Mouse (Mus musculus) limb, embryonic 11.5 days (tissue): ENCODE measurements around the gene Plin3. TPM values are rescaled to one million over a fixed set of nuclear protein-coding genes. Genes with fewer than 3 reads are reported as not detected.
A peak's percentile ranks its signal among the peaks of the same experiment; 100 is the strongest.

ENCODE experiments used
- ATAC-seq: fragments of 200-750 bp; cut with Nextera tagmentation; 2 replicates; pipeline ENCODE4 v1.8.0; 2017; ENCODE audit warnings: low read depth; ENCODE audit not compliant: insufficient number of reproducible peaks, low FRiP score, low TSS enrichment
- DNase-seq: peaks from one replicate; pipeline ENCODE4 v3.0.0-alpha.2; 2015; ENCODE audit warnings: low spot score
- H3K27ac ChIP-seq: fragments of 300-500 bp; sonication (generic); replicated peaks from 2 replicates; pipeline ENCODE4 v1.5.1; 2014; ENCODE audit warnings: low read depth, mild to moderate bottlenecking, low read length
- H3K27me3 ChIP-seq: fragments of 300-500 bp; sonication (generic); 2 replicates; pipeline ENCODE4 v1.6.1; 2014; ENCODE audit warnings: mild to moderate bottlenecking, low read length, mixed read lengths; ENCODE audit not compliant: control insufficient read depth, insufficient read depth
- H3K36me3 ChIP-seq: fragments of 300-500 bp; sonication (generic); 2 replicates; pipeline ENCODE4 v1.6.1; 2014; ENCODE audit warnings: mild to moderate bottlenecking, low read length, moderate library complexity, mixed read lengths; ENCODE audit not compliant: control insufficient read depth, insufficient read depth
- H3K4me1 ChIP-seq: fragments of 300-500 bp; sonication (generic); 2 replicates; pipeline ENCODE4 v1.6.1; 2014; ENCODE audit warnings: low read length, mixed read lengths; ENCODE audit not compliant: control insufficient read depth, insufficient read depth
- H3K4me2 ChIP-seq: fragments of 300-500 bp; sonication (generic); 2 replicates; pipeline ENCODE4 v1.6.1; 2014; ENCODE audit warnings: low read depth, mild to moderate bottlenecking, moderate library complexity; ENCODE audit not compliant: severe bottlenecking
- H3K4me3 ChIP-seq: fragments of 300-500 bp; sonication (generic); 2 replicates; pipeline ENCODE4 v1.5.1; 2014; ENCODE audit warnings: low read depth, low read length
- H3K9ac ChIP-seq: fragments of 300-500 bp; sonication (generic); 2 replicates; pipeline ENCODE4 v1.6.1; 2014; ENCODE audit warnings: mild to moderate bottlenecking, low read length
- H3K9me3 ChIP-seq: fragments of 300-500 bp; sonication (generic); 2 replicates; pipeline ENCODE4 v1.6.1; 2016; ENCODE audit warnings: low read length; ENCODE audit not compliant: control insufficient read depth
- WGBS: fragments of 180-500 bp; shearing (Covaris S2); extraction: QIAGEN DNeasy Blood & Tissue Kit; methylation state at CpG from one replicate; pipeline ENCODE4 v1.1.7; 2014; 5-methylcytosine and 5-hydroxymethylcytosine counted together
- polyA plus RNA-seq: library from polyadenylated mRNA; unstranded; fragments of >200 nt; fragmentation: Nextera tagmentation; extraction: Ambion mirVana; gene quantifications from 2 replicates; pipeline ENCODE4 v1.2.1, GENCODE M21; 2014

Gene Plin3
- polyA plus RNA-seq, 1 experiment from 2014 or later, result 66.0 TPM

DNA sequence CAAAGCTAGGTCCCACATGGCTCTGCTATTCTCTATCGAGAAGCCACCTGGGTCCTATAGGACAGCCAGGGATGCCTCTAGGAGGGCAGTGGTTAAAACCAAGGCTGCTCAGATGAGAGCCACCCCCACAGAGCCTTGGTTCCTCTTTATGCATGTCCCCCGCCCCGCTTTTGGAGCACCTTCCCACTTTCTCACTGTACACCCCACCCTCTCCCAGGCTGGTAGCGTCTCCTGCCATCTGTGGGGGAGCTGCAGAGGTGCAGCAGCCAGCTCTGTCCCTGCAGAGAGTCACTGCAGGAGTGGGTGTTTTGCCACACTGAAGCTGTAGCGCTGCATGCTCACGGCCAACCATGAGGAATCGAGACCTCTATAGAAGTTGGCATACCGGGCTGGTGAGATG is 9.4 kb downstream of the Plin3 start:
- peaks cover 7% of the 10 kb centered on the region for H3K4me1 ChIP-seq
- 93% methylated on average over 8 of the region's 8 CpGs for WGBS
- H3K9ac ChIP-seq, result no peak overlapping the region
- no peak overlapping the region for H3K4me2 ChIP-seq
- H3K27ac ChIP-seq, result no peak overlapping the region
- peaks cover 22% of the 10 kb centered on the region for H3K36me3 ChIP-seq
- no peaks in the 10 kb centered on the region for H3K27me3 ChIP-seq
- DNase-seq (no peak), ATAC-seq (no peak)
- H3K4me3 ChIP-seq, result no peak overlapping the region
- H3K9me3 ChIP-seq, result no peaks in the 10 kb centered on the region

DNA sequence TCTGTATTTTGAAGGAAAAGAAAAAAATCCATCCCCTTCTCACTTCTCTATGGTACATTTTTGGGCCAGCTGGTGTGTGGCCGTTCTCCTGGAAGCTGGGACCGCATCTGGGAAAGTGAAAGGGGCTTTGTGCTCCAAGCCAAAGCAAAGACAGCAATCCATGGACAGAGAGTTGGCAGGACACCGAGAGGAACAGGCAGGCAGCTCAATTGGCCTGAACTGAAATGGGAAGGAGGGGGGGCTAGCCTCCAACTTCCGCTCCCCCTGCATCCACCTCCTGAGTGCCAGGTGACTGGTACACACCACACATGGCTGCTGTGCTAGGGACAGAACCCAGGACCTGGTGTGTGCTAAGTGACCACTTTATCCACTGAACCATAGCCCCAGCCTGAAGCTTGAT is 9.9 kb downstream of the Plin3 start:
- no peaks in the 10 kb centered on the region for H3K9me3 ChIP-seq
- H3K36me3 ChIP-seq, result peaks cover 23% of the 10 kb centered on the region
- ATAC-seq (no peak), DNase-seq (no peak)
- H3K9ac ChIP-seq, result no peak overlapping the region
- no peak overlapping the region for H3K4me3 ChIP-seq
- no peak overlapping the region for H3K27ac ChIP-seq
- WGBS, result 90% methylated on average over 4 of the region's 4 CpGs
- H3K27me3 ChIP-seq, result no peaks in the 10 kb centered on the region
- peaks cover 3% of the 10 kb centered on the region for H3K4me1 ChIP-seq
- no peak overlapping the region for H3K4me2 ChIP-seq

DNA sequence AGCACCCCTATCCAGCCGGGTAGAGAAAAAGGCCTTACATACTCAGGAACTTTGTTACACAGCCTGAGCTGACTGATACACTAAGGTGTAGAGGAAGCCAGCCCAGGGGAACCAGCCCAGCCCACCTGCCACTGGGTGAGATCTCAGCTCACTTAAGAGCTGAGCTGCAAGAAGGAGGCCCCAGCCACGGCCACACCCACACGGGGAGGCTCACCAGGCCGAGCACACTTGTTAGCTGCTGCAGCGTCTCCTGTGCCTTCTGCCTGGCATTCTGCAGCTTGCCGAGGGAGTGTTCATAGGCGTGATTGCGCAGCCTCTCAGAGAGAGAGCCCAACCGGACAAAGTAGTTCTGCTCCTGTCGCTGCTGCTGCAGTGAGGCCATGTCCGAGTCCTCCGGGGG is 11.5 kb downstream of the Plin3 start:
- H3K27me3 ChIP-seq, result no peaks in the 10 kb centered on the region
- H3K4me2 ChIP-seq, result no peak overlapping the region
- ATAC-seq (no peak), DNase-seq (no peak)
- no peaks in the 10 kb centered on the region for H3K9me3 ChIP-seq
- no peak overlapping the region for H3K4me3 ChIP-seq
- WGBS, result 90% methylated on average over 12 of the region's 12 CpGs
- H3K4me1 ChIP-seq, result no peaks in the 10 kb centered on the region
- H3K9ac ChIP-seq, result no peak overlapping the region
- H3K27ac ChIP-seq, result no peak overlapping the region
- H3K36me3 ChIP-seq, result peaks cover 20% of the 10 kb centered on the region

DNA sequence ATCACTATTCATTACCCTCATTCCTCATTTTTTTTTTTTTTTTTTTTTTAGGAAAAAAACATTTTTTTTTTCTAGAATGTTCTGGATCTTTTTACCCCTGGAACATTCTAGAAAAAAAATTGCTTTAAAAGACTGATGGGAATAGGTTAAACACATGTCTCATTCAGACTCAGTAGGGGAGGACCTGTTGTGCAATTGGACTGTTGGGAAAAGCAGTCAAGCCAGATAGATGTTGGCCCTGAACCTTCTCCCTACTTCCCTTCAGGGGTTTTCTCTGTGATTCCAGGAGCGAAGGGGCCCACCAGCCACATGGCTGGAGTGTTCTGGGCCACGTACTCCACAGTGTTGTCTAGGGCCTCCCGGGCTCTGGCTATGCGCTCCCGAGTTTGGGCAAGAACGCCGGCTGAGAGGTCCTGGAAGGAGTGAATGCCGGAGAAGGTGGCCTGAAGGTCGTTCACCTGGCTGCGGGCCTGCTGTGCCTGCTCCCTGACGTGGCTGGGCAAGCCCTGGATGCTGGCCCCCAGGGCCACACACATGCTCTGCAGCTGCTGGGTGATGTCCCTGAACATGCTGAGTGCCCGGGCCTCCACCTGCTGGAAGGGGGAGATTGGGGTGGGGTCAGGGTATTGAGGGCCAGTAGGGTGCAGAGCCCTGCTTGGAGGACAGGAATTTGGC is 13.1 kb downstream of the Plin3 start:
- Histone ChIP-seq H3K36me3 (peaks cover 13% of the 10 kb centered on the region), H3K27me3 (no peaks in the 10 kb centered on the region), H3K4me2 (no peak overlapping the region), H3K27ac (no peak overlapping the region), H3K9ac (no peak overlapping the region), H3K9me3 (no peaks in the 10 kb centered on the region), H3K4me3 (no peak overlapping the region), H3K4me1 (0 out of 2 replicates have a peak, but pooled peaks cover 2% of the 10 kb centered on the region)
- ATAC-seq (no peak), DNase-seq (no peak)
- WGBS, result 76% methylated on average over 12 of the region's 12 CpGs

DNA sequence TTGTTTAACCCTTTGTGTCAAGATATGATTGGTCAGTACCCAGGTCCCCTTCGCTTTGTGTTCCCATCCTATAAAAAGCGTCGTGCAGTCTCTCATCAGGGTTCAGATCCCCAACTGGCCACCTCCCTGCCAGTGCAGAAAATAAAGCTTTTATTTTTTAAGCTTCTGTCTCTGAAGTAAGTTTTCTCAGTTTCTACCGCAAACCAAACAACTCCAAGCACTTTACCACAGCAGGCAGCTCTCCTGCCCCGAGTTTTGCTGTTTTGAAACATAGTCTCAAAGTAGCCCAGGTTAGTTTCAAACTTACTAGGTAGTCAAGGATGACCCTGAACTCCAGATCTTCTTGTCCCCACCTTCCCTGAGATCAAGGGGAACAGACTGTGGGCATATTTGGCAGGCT is 14.3 kb downstream of the Plin3 start:
- Histone ChIP-seq H3K9ac (no peak overlapping the region), H3K9me3 (no peaks in the 10 kb centered on the region), H3K4me1 (0 out of 2 replicates have a peak, but pooled peaks cover 2% of the 10 kb centered on the region), H3K27me3 (no peaks in the 10 kb centered on the region), H3K36me3 (peaks cover 13% of the 10 kb centered on the region), H3K4me2 (no peak overlapping the region), H3K27ac (no peak overlapping the region), H3K4me3 (no peak overlapping the region)
- ATAC-seq (no peak), DNase-seq (no peak)
- 92% methylated on average over 5 of the region's 5 CpGs for WGBS

DNA sequence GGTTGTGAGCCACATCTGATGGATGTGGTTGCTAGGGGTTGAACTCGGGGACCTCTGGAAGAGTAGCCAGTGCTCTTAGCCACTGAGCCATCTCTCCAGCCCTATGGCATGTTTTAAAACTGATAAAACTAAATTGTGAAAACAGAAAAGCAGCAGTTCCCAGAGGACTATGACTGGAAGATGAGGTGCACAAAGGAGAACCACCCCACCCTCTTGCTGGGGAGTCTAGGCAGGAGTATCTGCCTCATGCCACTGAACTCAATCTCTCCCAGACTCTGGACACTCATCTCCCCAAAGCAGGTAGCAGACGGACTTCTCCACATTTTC is 15.1 kb downstream of the Plin3 start:
- Histone ChIP-seq H3K27me3 (no peaks in the 10 kb centered on the region), H3K9ac (no peak overlapping the region), H3K36me3 (peaks cover 13% of the 10 kb centered on the region), H3K9me3 (no peaks in the 10 kb centered on the region), H3K4me2 (peak overlapping the region; percentile 66; the same call in 1 of the 2 replicates), H3K4me3 (no peak overlapping the region), H3K4me1 (0 out of 2 replicates have a peak, but pooled peaks cover 2% of the 10 kb centered on the region), H3K27ac (0 out of 2 replicates have a peak overlapping the region, but pooled peaks have one; percentile 61)
- peak; percentile 34 for DNase-seq
- WGBS, result 39% methylated on average over 2 of the region's 2 CpGs
- ATAC-seq, result no peak

DNA sequence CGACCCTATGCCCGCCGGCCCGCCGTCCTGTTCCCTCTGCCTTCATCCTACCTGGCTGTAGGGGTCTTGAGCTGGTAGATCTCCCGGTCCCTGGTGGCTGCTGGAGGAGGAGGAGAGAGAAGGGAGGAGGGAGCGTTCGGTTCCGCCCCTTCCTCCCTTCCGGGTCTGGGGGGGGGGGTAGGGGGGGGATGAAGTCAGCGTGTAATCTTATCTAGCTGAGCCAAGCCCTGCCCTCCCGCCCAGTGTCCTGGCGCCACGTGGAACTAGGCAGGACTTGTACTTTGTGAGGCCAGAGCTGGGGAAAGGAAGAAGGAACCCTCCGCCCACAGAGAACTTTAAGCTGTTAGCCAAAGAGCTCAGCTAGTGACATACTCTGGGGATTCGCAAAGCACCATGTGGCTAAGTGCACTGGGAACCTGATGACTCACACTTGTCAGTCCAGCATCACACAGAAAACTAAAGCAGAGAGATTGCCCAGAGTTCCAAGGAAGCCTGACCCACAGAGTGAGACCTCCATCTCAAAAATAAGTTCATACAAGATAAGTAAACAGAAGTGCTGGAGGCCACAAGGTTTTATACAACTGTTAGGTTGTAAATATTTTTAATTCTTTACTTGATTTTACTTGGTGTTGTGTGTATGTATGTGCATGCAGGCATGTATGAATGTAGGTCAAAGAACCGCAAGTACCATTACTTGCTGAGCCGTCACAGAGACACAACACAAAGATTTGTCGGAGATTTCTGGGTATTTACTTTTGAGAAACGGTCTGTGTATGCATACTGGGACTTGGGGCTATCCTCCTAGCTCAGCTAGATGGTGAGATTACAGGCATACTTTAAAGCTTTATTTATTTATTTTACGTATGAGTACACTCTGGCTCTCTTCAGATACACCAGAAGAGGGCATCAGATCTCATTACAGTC is 15.8 kb downstream of the Plin3 start, which contains the start of gene Ticam1:
Ticam1 (minus strand) TSS at position 144 of the 924 bp plus-strand sequence.
- peak; percentile 93 for DNase-seq
- Histone ChIP-seq H3K36me3 (peaks cover 13% of the 10 kb centered on the region), H3K9ac (peak within 1 kb of the TSS; percentile 60), H3K4me3 (peak within 1 kb of the TSS; percentile 48), H3K9me3 (no peaks in the 10 kb centered on the region), H3K27me3 (no peaks in the 10 kb centered on the region), H3K4me1 (0 out of 2 replicates have a peak, but pooled peaks cover 2% of the 10 kb centered on the region), H3K4me2 (peak within 1 kb of the TSS; percentile 66), H3K27ac (peak within 1 kb of the TSS; percentile 61)
- peak; percentile 89 for ATAC-seq
- 9% methylated on average over 19 of the region's 21 CpGs for WGBS

DNA sequence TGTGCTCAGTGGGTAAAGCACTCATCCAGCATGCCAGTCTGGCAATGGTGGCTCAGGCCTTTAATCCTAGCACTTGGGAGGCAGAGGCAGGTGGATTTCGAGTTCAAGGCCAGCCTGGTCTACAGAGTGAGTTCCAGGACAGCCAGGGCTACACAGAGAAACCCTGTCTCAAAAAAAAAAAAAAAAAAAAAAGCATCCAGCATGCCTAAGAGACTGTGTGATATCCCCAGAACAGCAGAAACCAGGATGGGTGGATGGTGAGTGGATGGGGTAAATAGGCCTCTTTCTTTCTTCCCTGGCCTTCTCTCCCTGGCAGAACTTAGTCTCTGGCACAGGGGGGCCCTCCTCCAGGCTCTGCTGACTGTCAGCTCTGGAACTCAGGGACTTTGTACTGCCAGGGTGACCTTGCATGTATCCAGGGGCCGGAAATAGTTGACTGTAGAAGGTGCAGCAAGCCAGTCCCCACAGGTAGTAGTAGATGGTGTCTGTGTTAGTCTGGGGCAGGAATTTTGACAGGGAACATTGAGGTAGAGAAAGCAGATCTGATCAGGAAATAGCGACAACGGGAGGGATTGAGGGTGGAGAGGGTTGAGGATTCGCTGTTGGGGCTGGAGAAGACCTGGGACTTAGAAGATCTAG is 16.7 kb downstream of the Plin3 start:
- WGBS, result 34% methylated on average over 5 of the region's 5 CpGs
- Histone ChIP-seq H3K9ac (peak overlapping the region; percentile 60), H3K27ac (no peak overlapping the region; the same call in 1 of the 2 replicates), H3K9me3 (no peaks in the 10 kb centered on the region), H3K36me3 (peaks cover 8% of the 10 kb centered on the region), H3K4me2 (peak overlapping the region; percentile 66), H3K4me3 (peak overlapping the region; percentile 48), H3K4me1 (0 out of 2 replicates have a peak, but pooled peaks cover 2% of the 10 kb centered on the region), H3K27me3 (no peaks in the 10 kb centered on the region)
- DNase-seq, result no peak
- peak; percentile 11 for ATAC-seq
